Mouse (Mus musculus): ENCODE results near the gene Olfr974. TPM values are rescaled to one million over a fixed set of nuclear protein-coding genes. Genes with fewer than 3 reads are reported as not detected.
"Not testable (repeated sequence)": the region's sequence is repeated elsewhere in the genome, so short reads cannot be mapped to it uniquely, and the experiment has no call there.

Gene Olfr974
- not detected in 2 replicates for polyA plus RNA-seq (2012; rRNA removed)

- DNase-seq: no peak
- 92% methylated on average over 1 of the region's 1 CpGs for WGBS
- Histone ChIP-seq H3K4me3 (ENCODE audit: control insufficient read depth, insufficient read depth, low read length) (no peak within 1 kb of the TSS), H3K27ac (ENCODE audit: control insufficient read depth, insufficient read depth, low read length) (no peak within 1 kb of the TSS), H3K4me1 (replicated peaks; ENCODE audit: control insufficient read depth, insufficient read depth, low read length) (no peaks in the 10 kb centered on the region), H3K27me3 (ENCODE audit: control insufficient read depth, insufficient read depth, low read length) (no peaks in the 10 kb centered on the region), H3K36me3 (ENCODE audit: control insufficient read depth, insufficient read depth, low read length) (no peaks in the 10 kb centered on the region)
- TF ChIP-seq CTCF (IDR thresholded peaks at IDR 0.05; ENCODE audit: borderline replicate concordance, control insufficient read depth, extremely low read depth, insufficient read depth, low read length, poor library complexity) (no peak), POLR2A (IDR thresholded peaks at IDR 0.05; ENCODE audit: control insufficient read depth, extremely low read depth, insufficient read depth, low read length, poor library complexity) (no peak)
Observed at GRCm38 (mm10) chr9:39937201-39937600, at the start of gene Olfr974. Gene Olfr974, plus strand, starts transcription at chr9:39937501.

- H3K36me3 ChIP-seq (ENCODE audit: control insufficient read depth, insufficient read depth, low read length): no peaks in the 10 kb centered on the region
- H3K4me1 ChIP-seq (replicated peaks; ENCODE audit: control insufficient read depth, insufficient read depth, low read length): no peaks in the 10 kb centered on the region
- no peak for TF ChIP-seq POLR2A (IDR thresholded peaks at IDR 0.05; ENCODE audit: control insufficient read depth, extremely low read depth, insufficient read depth, low read length, poor library complexity)
- no peak for TF ChIP-seq CTCF (IDR thresholded peaks at IDR 0.05; ENCODE audit: borderline replicate concordance, control insufficient read depth, extremely low read depth, insufficient read depth, low read length, poor library complexity)
- no peak overlapping the region for H3K27ac ChIP-seq (ENCODE audit: control insufficient read depth, insufficient read depth, low read length)
- no peaks in the 10 kb centered on the region for H3K27me3 ChIP-seq (ENCODE audit: control insufficient read depth, insufficient read depth, low read length)
- DNase-seq: no peak
- no peak overlapping the region for H3K4me3 ChIP-seq (ENCODE audit: control insufficient read depth, insufficient read depth, low read length)
- WGBS: 6% methylated on average over 6 of the region's 6 CpGs
Observed at GRCm38 (mm10) chr9:39905106-39905505, 32.2 kb upstream of the Olfr974 start.

GRCm38 (mm10) chr9:39907036-39907435 is 30.3 kb upstream of the Olfr974 start, which contains the start of gene Olfr229:
Gene Olfr229, plus strand, starts transcription at chr9:39907336.
- Histone ChIP-seq H3K27ac (ENCODE audit: control insufficient read depth, insufficient read depth, low read length) (no peak within 1 kb of the TSS), H3K4me3 (ENCODE audit: control insufficient read depth, insufficient read depth, low read length) (no peak within 1 kb of the TSS), H3K4me1 (replicated peaks; ENCODE audit: control insufficient read depth, insufficient read depth, low read length) (no peaks in the 10 kb centered on the region), H3K27me3 (ENCODE audit: control insufficient read depth, insufficient read depth, low read length) (no peaks in the 10 kb centered on the region), H3K36me3 (ENCODE audit: control insufficient read depth, insufficient read depth, low read length) (no peaks in the 10 kb centered on the region)
- DNase-seq: no peak
- TF ChIP-seq POLR2A (IDR thresholded peaks at IDR 0.05; ENCODE audit: control insufficient read depth, extremely low read depth, insufficient read depth, low read length, poor library complexity): no peak
- TF ChIP-seq CTCF (IDR thresholded peaks at IDR 0.05; ENCODE audit: borderline replicate concordance, control insufficient read depth, extremely low read depth, insufficient read depth, low read length, poor library complexity): no peak
- WGBS: 87% methylated on average over 2 of the region's 2 CpGs

GRCm38 (mm10) chr9:39909939-39910338 is 27.4 kb upstream of the Olfr974 start:
- no peak overlapping the region for H3K27ac ChIP-seq (ENCODE audit: control insufficient read depth, insufficient read depth, low read length)
- 53% methylated on average over 3 of the region's 3 CpGs for WGBS
- DNase-seq: no peak
- no peaks in the 10 kb centered on the region for H3K27me3 ChIP-seq (ENCODE audit: control insufficient read depth, insufficient read depth, low read length)
- no peak overlapping the region for H3K4me3 ChIP-seq (ENCODE audit: control insufficient read depth, insufficient read depth, low read length)
- no peaks in the 10 kb centered on the region for H3K4me1 ChIP-seq (replicated peaks; ENCODE audit: control insufficient read depth, insufficient read depth, low read length)
- H3K36me3 ChIP-seq (ENCODE audit: control insufficient read depth, insufficient read depth, low read length): no peaks in the 10 kb centered on the region
- no peak for TF ChIP-seq CTCF (IDR thresholded peaks at IDR 0.05; ENCODE audit: borderline replicate concordance, control insufficient read depth, extremely low read depth, insufficient read depth, low read length, poor library complexity)
- TF ChIP-seq POLR2A (IDR thresholded peaks at IDR 0.05; ENCODE audit: control insufficient read depth, extremely low read depth, insufficient read depth, low read length, poor library complexity): no peak

GRCm38 (mm10) chr9:39927975-39928836 is 9.1 kb upstream of the Olfr974 start:
- not testable (repeated sequence) for H3K4me3 ChIP-seq (ENCODE audit: control insufficient read depth, insufficient read depth, low read length); H3K27me3 ChIP-seq (ENCODE audit: control insufficient read depth, insufficient read depth, low read length); H3K36me3 ChIP-seq (ENCODE audit: control insufficient read depth, insufficient read depth, low read length); DNase-seq; H3K4me1 ChIP-seq (replicated peaks; ENCODE audit: control insufficient read depth, insufficient read depth, low read length); H3K27ac ChIP-seq (ENCODE audit: control insufficient read depth, insufficient read depth, low read length)
- WGBS: no CpG with 5 or more reads among the region's 4 CpGs

- 79% methylated on average over 1 of the region's 1 CpGs for WGBS
- H3K4me1 ChIP-seq (replicated peaks; ENCODE audit: control insufficient read depth, insufficient read depth, low read length); H3K27ac ChIP-seq (ENCODE audit: control insufficient read depth, insufficient read depth, low read length); H3K4me3 ChIP-seq (ENCODE audit: control insufficient read depth, insufficient read depth, low read length); DNase-seq; H3K27me3 ChIP-seq (ENCODE audit: control insufficient read depth, insufficient read depth, low read length); H3K36me3 ChIP-seq (ENCODE audit: control insufficient read depth, insufficient read depth, low read length): not testable (repeated sequence)
Observed at GRCm38 (mm10) chr9:39928837-39929236, 8.5 kb upstream of the Olfr974 start.

- WGBS: 74% methylated on average over 1 of the region's 1 CpGs
- Histone ChIP-seq H3K27me3 (ENCODE audit: control insufficient read depth, insufficient read depth, low read length) (no peaks in the 10 kb centered on the region), H3K27ac (ENCODE audit: control insufficient read depth, insufficient read depth, low read length) (no peak within 1 kb of the TSS), H3K36me3 (ENCODE audit: control insufficient read depth, insufficient read depth, low read length) (no peaks in the 10 kb centered on the region), H3K4me3 (ENCODE audit: control insufficient read depth, insufficient read depth, low read length) (no peak within 1 kb of the TSS), H3K4me1 (replicated peaks; ENCODE audit: control insufficient read depth, insufficient read depth, low read length) (no peaks in the 10 kb centered on the region)
- TF ChIP-seq POLR2A (IDR thresholded peaks at IDR 0.05; ENCODE audit: control insufficient read depth, extremely low read depth, insufficient read depth, low read length, poor library complexity): no peak
- TF ChIP-seq CTCF (IDR thresholded peaks at IDR 0.05; ENCODE audit: borderline replicate concordance, control insufficient read depth, extremely low read depth, insufficient read depth, low read length, poor library complexity): no peak
- DNase-seq: no peak
Observed at GRCm38 (mm10) chr9:39951946-39952345, 14.6 kb downstream of the Olfr974 start, which contains the start of gene Olfr975. Gene Olfr975, minus strand, starts transcription at chr9:39952046.

GRCm38 (mm10) chr9:39961033-39961432 is 23.7 kb downstream of the Olfr974 start, which contains the start of gene Olfr976:
Gene Olfr976, minus strand, starts transcription at chr9:39961133.
- H3K4me3 ChIP-seq (ENCODE audit: control insufficient read depth, insufficient read depth, low read length); H3K4me1 ChIP-seq (replicated peaks; ENCODE audit: control insufficient read depth, insufficient read depth, low read length); DNase-seq; H3K36me3 ChIP-seq (ENCODE audit: control insufficient read depth, insufficient read depth, low read length); H3K27me3 ChIP-seq (ENCODE audit: control insufficient read depth, insufficient read depth, low read length); H3K27ac ChIP-seq (ENCODE audit: control insufficient read depth, insufficient read depth, low read length): not testable (repeated sequence)
- WGBS: 82% methylated on average over 8 of the region's 9 CpGs

GRCm38 (mm10) chr9:39976581-39977145 is 39.4 kb downstream of the Olfr974 start:
- WGBS: 93% methylated on average over 1 of the region's 1 CpGs
- H3K4me3 ChIP-seq (ENCODE audit: control insufficient read depth, insufficient read depth, low read length); DNase-seq; H3K4me1 ChIP-seq (replicated peaks; ENCODE audit: control insufficient read depth, insufficient read depth, low read length); H3K27me3 ChIP-seq (ENCODE audit: control insufficient read depth, insufficient read depth, low read length); H3K36me3 ChIP-seq (ENCODE audit: control insufficient read depth, insufficient read depth, low read length); H3K27ac ChIP-seq (ENCODE audit: control insufficient read depth, insufficient read depth, low read length): not testable (repeated sequence)
